Comparison of ENCODE assay signal across 9 mouse cellular contexts in genomic region chr11:59899711-59900685, GRCm38 (mm10). TPM values are rescaled to one million over a fixed set of nuclear protein-coding genes. Genes with fewer than 3 reads are reported as not detected.
DNase-seq lines count a peak whose midpoint lies in the region; ATAC-seq lines count a peak whose summit lies in the region.
"Had no signal": no experiment of that assay in that cellular context is flagged by ENCODE, and none has a peak within 500 bp of the region (broad histone marks: within the 10 kb centered on the region; RNA-seq: fewer than 3 reads in every experiment).

No protein-coding gene starts in this region.

- no peaks in the 10 kb centered on the region for H3K27me3 ChIP-seq in heart, embryonic 10.5 days (ENCODE audit: insufficient read depth, poor library complexity, severe bottlenecking)
- no peaks in the 10 kb centered on the region for H3K27me3 ChIP-seq in midbrain, embryonic 16.5 days (ENCODE audit: control insufficient read depth, insufficient read depth, low read depth, low read length)

- H3K9ac ChIP-seq in midbrain, embryonic 16.5 days (ENCODE audit: low read depth, low read length): no peak overlapping the region
- H3K9ac ChIP-seq: liver, embryonic 14.5 days had no signal

- WGBS in heart, embryonic 10.5 days: 42% methylated on average over 13 of the region's 13 CpGs
- 58% methylated on average over 13 of the region's 13 CpGs for whole genome bisulfite sequencing in midbrain, embryonic 16.5 days

- H3K27ac ChIP-seq in heart, embryonic 10.5 days: peak overlapping the region; percentile 68
- no peak overlapping the region for H3K27ac ChIP-seq in midbrain, embryonic 16.5 days (ENCODE audit: low read length)
- H3K27ac ChIP-seq: liver, embryonic 14.5 days had no signal

- H3K9me3 ChIP-seq in heart, embryonic 10.5 days: no peaks in the 10 kb centered on the region
- H3K9me3 ChIP-seq in midbrain, embryonic 16.5 days (replicated peaks; ENCODE audit: control insufficient read depth, low read length, poor library complexity, severe bottlenecking): no peaks in the 10 kb centered on the region

- DNase-seq in gastrocnemius, adult 18-20 months (ENCODE audit: low spot score): peak; percentile 40
- no peak for DNase-seq in gastrocnemius, postnatal 4 days (ENCODE audit: low spot score in 2 of 2)
- DNase-seq in adrenal gland, postnatal 25 days: peak; percentile 34
- no peak for DNase-seq in heart, embryonic 10.5 days (ENCODE audit: low spot score)
- peak; percentile 32 to 55 for DNase-seq in kidney, postnatal 4 days
- no peak for DNase-seq in layer of hippocampus, postnatal 36 days

- ATAC-seq in activated CD4-positive, CD25-positive, alpha-beta regulatory T cell, adult 4 months: no peak
- no peak for ATAC-seq in midbrain, embryonic 16.5 days

- H3K36me3 ChIP-seq in heart, embryonic 10.5 days: no peaks in the 10 kb centered on the region
- no peaks in the 10 kb centered on the region for H3K36me3 ChIP-seq in midbrain, embryonic 16.5 days (ENCODE audit: control insufficient read depth, insufficient read depth, low read length)

- peaks cover 59% of the 10 kb centered on the region for H3K4me1 ChIP-seq in heart, embryonic 10.5 days
- no peaks in the 10 kb centered on the region; the same call in 1 of the 2 replicates for H3K4me1 ChIP-seq in midbrain, embryonic 16.5 days (ENCODE audit: control insufficient read depth, insufficient read depth, low read length)

- no peak overlapping the region for H3K4me2 ChIP-seq in midbrain, embryonic 16.5 days (ENCODE audit: low read length)

- no peak overlapping the region for H3K4me3 ChIP-seq in heart, embryonic 10.5 days
- H3K4me3 ChIP-seq in midbrain, embryonic 16.5 days (ENCODE audit: low read depth, low read length): no peak overlapping the region

RNA-seq across cellular contexts. Expression of gene Med9, which starts 48.0 kb away (rescaled TPM):
- total RNA-seq in gastrocnemius, adult 18-20 months (2021): 10 to 100 TPM; 21.8 to 22.3 TPM
- 10 to 100 TPM; 20.1 to 21.9 TPM for total RNA-seq in gastrocnemius, postnatal 4 days (2021)
- total RNA-seq in adrenal gland, postnatal 25 days (2021): 26.5 and 32.9 TPM in 2 replicates
- 51.8 and 55.6 TPM in 2 replicates for polyA plus RNA-seq in heart, embryonic 10.5 days (2016; fragmentation: Nextera tagmentation; extraction: Ambion mirVana)
- polyA plus RNA-seq in activated CD4-positive, CD25-positive, alpha-beta regulatory T cell, adult 4 months (2017; shearing (Covaris generic)): 1 to 10 TPM; 7.0 to 7.9 TPM
- 10 to 100 TPM; 34.9 to 37.6 TPM for total RNA-seq in layer of hippocampus, postnatal 36 days (2021)
- 30.7 and 33.4 TPM in 2 replicates for polyA plus RNA-seq in midbrain, embryonic 16.5 days (2015; fragmentation: Nextera tagmentation; extraction: Ambion mirVana)

Comparison
In these comparisons a context has a peak if more than half of its experiments do, and no peak if none do; other contexts are left out.
1. DNase-seq: peak in gastrocnemius, adult 18-20 months (single experiment), adrenal gland, postnatal 25 days (single experiment) and kidney, postnatal 4 days (2 of 2); none in gastrocnemius, postnatal 4 days (0 of 2), heart, embryonic 10.5 days (single experiment) and layer of hippocampus, postnatal 36 days (0 of 2).